In genomic region chr13:42597781-42598180, GRCm38 (mm10) we compare ENCODE assay signal across 29 mouse cellular contexts.
A peak's percentile ranks its signal among the peaks of the same experiment; 100 is the strongest.
DNase-seq lines count a peak whose midpoint lies in the region; ATAC-seq lines count a peak whose summit lies in the region.
"Had no signal": no experiment of that assay in that cellular context is flagged by ENCODE, and none has a peak within 500 bp of the region (broad histone marks: within the 10 kb centered on the region; RNA-seq: fewer than 3 reads in every experiment).

No protein-coding gene starts in this region.

- no peaks in the 10 kb centered on the region for H3K9me3 ChIP-seq in hindbrain, embryonic 12.5 days (replicated peaks)
- H3K9me3 ChIP-seq: embryonic facial prominence, embryonic 12.5 days; embryonic facial prominence, embryonic 15.5 days; heart, embryonic 10.5 days; heart, embryonic 13.5 days; hindbrain, embryonic 15.5 days had no signal

- no peaks in the 10 kb centered on the region for H3K36me3 ChIP-seq in hindbrain, embryonic 12.5 days
- H3K36me3 ChIP-seq: embryonic facial prominence, embryonic 12.5 days; embryonic facial prominence, embryonic 15.5 days; G1E; heart, embryonic 10.5 days; heart, embryonic 13.5 days; hindbrain, embryonic 15.5 days had no signal

- no peaks in the 10 kb centered on the region for H3K27me3 ChIP-seq in hindbrain, embryonic 12.5 days
- H3K27me3 ChIP-seq: CH12.LX; embryonic facial prominence, embryonic 12.5 days; embryonic facial prominence, embryonic 15.5 days; heart, embryonic 13.5 days; hindbrain, embryonic 15.5 days; Patski had no signal

- 69% methylated on average over 3 of the region's 3 CpGs for WGBS in hindbrain, embryonic 12.5 days

- H3K27ac ChIP-seq in hindbrain, embryonic 12.5 days = no peak overlapping the region
- H3K27ac ChIP-seq: embryonic facial prominence, embryonic 12.5 days; embryonic facial prominence, embryonic 15.5 days; heart, adult 2 months; heart, embryonic 10.5 days; heart, embryonic 13.5 days; hindbrain, embryonic 15.5 days had no signal

- ATAC-seq in hindbrain, embryonic 12.5 days (ENCODE audit: low FRiP score) = no peak
- ATAC-seq: forebrain, embryonic 14.5 days; forebrain, postnatal 0 days; Patski had no signal

- H3K9ac ChIP-seq in hindbrain, embryonic 12.5 days = no peak overlapping the region
- H3K9ac ChIP-seq: embryonic facial prominence, embryonic 12.5 days; embryonic facial prominence, embryonic 15.5 days; forebrain, postnatal 0 days; heart, embryonic 13.5 days; hindbrain, embryonic 15.5 days had no signal

- H3K4me3 ChIP-seq in hindbrain, embryonic 12.5 days = no peak overlapping the region
- H3K4me3 ChIP-seq: embryonic facial prominence, embryonic 12.5 days; embryonic facial prominence, embryonic 15.5 days; heart, adult 2 months; heart, embryonic 10.5 days; heart, embryonic 13.5 days; hindbrain, embryonic 15.5 days had no signal

- no peak overlapping the region for H3K4me2 ChIP-seq in hindbrain, embryonic 12.5 days (replicated peaks)
- H3K4me2 ChIP-seq: embryonic facial prominence, embryonic 12.5 days; embryonic facial prominence, embryonic 15.5 days; heart, embryonic 13.5 days; hindbrain, embryonic 15.5 days had no signal

- H3K4me1 ChIP-seq in hindbrain, embryonic 12.5 days = no peaks in the 10 kb centered on the region
- H3K4me1 ChIP-seq: embryonic facial prominence, embryonic 12.5 days; embryonic facial prominence, embryonic 15.5 days; heart, embryonic 10.5 days; hindbrain, embryonic 15.5 days had no signal

- DNase-seq in layer of hippocampus, adult 11-12 months (ENCODE audit: low spot score) = peak; percentile 38
- DNase-seq in layer of hippocampus, adult 9-10 months (ENCODE audit: low spot score) = no peak
- DNase-seq in layer of hippocampus, adult 8-10 months (ENCODE audit: low spot score in 2 of 2) = peak; percentile 21 to 30
- no peak for DNase-seq in layer of hippocampus, postnatal 10 days (ENCODE audit: low spot score in 2 of 2)
- DNase-seq in brain, adult 2 months (ENCODE audit: low read depth, low spot score) = peak; percentile 72
- DNase-seq in telencephalon, adult 2 months (ENCODE audit: low read depth, low spot score) = peak; percentile 68
- DNase-seq: adrenal gland, postnatal 10 days; adrenal gland, postnatal 36 days; B cell, adult 2 months; cerebellum, adult 11 months; cerebellum, adult 2 months; cerebellum, adult 9-11 months; cerebellum, postnatal 25 days; forebrain, postnatal 0 days; gastrocnemius, postnatal 10 days; gastrocnemius, postnatal 36 days; heart, adult 2 months; heart, postnatal 14 days; heart, postnatal 4 days had no signal

Comparison
In these comparisons a context has a peak if more than half of its experiments do, and no peak if none do; other contexts are left out.
1. DNase-seq: peak in layer of hippocampus, adult 11-12 months (single experiment), layer of hippocampus, adult 8-10 months (2 of 2), brain, adult 2 months (single experiment) and telencephalon, adult 2 months (single experiment); none in layer of hippocampus, adult 9-10 months (single experiment) and layer of hippocampus, postnatal 10 days (0 of 2).